Mouse (Mus musculus): ENCODE measurements around the gene Gng7.

DNA sequence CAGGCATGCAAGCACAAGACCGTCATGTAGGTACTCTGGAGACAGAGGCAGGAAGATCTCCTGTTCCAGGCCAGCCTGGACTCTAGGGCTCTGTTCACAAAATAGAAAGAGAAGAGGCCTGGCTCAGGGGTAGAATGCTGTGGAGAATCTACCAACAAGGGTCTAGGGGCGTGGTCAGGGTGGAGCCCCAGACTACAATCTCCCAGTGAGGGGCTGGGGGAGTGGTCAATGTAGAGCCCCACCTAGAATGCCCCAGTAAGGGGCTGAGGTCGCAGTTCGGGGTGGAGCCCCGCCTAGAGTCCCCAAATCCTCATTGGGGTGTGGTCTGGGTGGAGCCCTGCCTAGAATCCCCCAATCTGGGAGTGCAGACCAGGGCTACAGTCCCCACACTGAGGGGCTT, 64.4 kb downstream of the Gng7 start:
- TF ChIP-seq POLR2A (IDR thresholded peaks at IDR 0.05; ENCODE audit: low read depth, low read length) (no peak), CTCF (conservative IDR thresholded peaks at IDR 0.05; ENCODE audit: insufficient read depth, insufficient read length, low read depth, low read length) (no peak)

Data from kidney, adult 2 months (tissue).